Mouse (Mus musculus) E14TG2a.4 (cell line): ENCODE results near the gene Robo4.

Source experiments
- H3K27me3 ChIP-seq: 2 replicates; pipeline ENCODE4 v1.6.1; 2014; ENCODE audit warnings: low read length, control low read depth; ENCODE audit not compliant: insufficient read depth
- H3K36me3 ChIP-seq: 2 replicates; pipeline ENCODE4 v1.6.1; 2014; ENCODE audit warnings: low read length, control low read depth; ENCODE audit not compliant: insufficient read depth
- H3K4me1 ChIP-seq: replicated peaks from 2 replicates; pipeline ENCODE4 v1.6.1; 2014; ENCODE audit warnings: low read depth, low read length, control low read depth
- H3K4me3 ChIP-seq: replicated peaks from 2 replicates; pipeline ENCODE4 v1.5.1; 2014; ENCODE audit warnings: mild to moderate bottlenecking, low read length
- H3K9me3 ChIP-seq: 2 replicates; pipeline ENCODE4 v1.6.1; 2014; ENCODE audit warnings: low read length, control low read depth
- CTCF ChIP-seq: conservative IDR thresholded peaks from 2 replicates; pipeline ENCODE4 v1.5.1; 2014; ENCODE audit warnings: low read length
- NANOG ChIP-seq: IDR thresholded peaks from 2 replicates; pipeline ENCODE4 v1.6.1; 2014; ENCODE audit warnings: borderline replicate concordance, low read length, mixed read lengths
- POU5F1 ChIP-seq: IDR thresholded peaks from 2 replicates; pipeline ENCODE4 v1.6.1; 2014; ENCODE audit warnings: low read length, borderline replicate concordance

Robo4 gene

DNA sequence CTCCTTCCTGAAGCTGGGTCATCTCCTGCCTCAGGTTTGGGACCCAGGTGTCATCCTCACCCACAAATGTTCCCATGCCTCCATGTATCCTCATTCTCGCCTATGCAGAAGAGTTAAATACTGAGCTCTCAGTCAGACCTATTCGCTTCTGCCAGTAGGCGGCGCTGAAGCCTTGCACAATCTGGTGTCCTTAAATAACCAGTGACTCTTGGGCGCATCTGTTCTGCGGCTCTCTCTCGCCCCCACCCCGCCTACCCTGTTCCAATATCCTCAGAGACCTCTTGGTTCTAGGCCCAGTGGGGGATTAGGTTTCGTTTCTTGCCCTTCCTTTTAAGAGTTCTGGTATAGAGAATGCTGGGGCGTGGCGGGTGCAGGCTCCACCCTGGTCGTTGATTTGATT, 28.9 kb downstream of the Robo4 start:
- Histone ChIP-seq H3K9me3 (no peaks in the 10 kb centered on the region), H3K4me3 (no peak overlapping the region), H3K27me3 (peaks cover 93% of the 10 kb centered on the region), H3K4me1 (peaks cover 59% of the 10 kb centered on the region), H3K36me3 (no peaks in the 10 kb centered on the region)
- TF ChIP-seq NANOG, result no peak
- TF ChIP-seq CTCF, result peak; percentile 97
- TF ChIP-seq POU5F1, result no peak

DNA sequence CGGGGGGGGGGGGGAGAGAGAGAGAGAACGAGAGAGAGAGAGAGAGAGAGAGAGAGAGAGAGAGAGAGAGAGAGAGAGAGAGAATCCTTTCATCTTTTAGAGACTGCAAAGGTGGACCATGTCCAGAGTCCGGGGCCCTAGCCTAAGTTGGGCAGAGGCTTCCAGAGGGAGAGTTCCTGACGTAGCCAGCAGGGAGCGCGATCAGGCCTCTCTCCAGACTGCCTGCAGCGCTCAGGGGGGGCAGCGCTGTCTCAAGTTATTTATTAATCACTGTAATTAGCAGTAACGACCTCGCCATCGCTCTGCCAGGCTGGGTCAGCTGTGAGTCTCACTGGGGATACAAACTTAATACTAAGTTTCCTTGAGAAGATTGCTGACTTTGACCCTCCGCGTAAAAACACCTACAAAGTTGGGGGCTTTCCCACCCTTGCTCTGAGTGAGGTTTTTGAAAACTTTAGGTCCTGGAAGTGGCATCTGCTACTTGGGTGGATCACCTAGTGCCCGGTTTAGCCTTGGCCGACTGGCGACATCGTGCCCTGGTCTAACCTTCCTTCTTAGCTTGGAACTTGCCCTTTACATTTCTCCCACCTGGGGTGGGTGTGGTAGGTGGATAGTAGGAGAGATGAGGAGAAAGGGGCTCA, 30.4 kb downstream of the Robo4 start:
- no peak for TF ChIP-seq NANOG
- no peak for TF ChIP-seq POU5F1
- TF ChIP-seq CTCF, result peak; percentile 48
- Histone ChIP-seq H3K36me3 (no peaks in the 10 kb centered on the region), H3K9me3 (no peaks in the 10 kb centered on the region), H3K4me1 (peaks cover 61% of the 10 kb centered on the region), H3K27me3 (peaks cover 91% of the 10 kb centered on the region), H3K4me3 (peak overlapping the region; percentile 73)

DNA sequence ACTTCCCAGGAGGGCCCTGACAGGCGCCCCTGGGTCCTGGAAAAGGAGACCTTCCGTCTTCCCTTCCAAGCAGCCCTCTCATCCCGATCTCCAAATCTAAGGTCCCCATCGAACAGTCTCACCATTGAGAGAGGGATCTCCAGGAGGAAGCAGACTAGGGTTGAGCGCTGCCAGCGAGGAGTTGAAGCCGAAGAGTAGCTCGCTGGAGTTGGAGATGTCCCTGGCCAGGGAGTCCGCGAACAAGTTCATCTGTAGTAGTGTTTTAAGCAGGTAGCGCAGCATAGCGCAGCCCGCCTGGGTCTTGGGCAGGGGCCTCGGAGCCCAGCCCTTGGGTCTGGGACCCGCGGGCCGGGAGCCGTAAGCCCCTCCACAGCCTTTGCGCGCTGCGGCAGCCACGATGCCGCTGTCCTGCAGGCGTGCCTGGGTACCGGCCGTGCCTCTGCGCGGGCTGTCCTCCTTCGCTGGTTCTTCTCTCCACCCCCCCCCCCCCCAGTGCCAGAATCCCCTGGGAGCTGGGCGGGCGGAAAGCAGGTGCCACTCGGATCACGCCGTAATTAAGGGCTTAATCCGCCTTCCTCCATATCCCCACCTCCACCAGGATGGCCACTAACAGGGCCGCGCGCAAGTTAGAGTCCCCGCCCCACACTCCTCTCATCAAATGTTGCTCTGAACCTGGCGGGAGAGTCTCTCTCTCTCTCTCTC, 31.2 kb downstream of the Robo4 start, which contains the start of gene Robo3:
Robo3 (minus strand) TSS at position 527 of the 702 bp plus-strand sequence.
- Histone ChIP-seq H3K9me3 (no peaks in the 10 kb centered on the region), H3K36me3 (no peaks in the 10 kb centered on the region), H3K4me1 (peaks cover 56% of the 10 kb centered on the region), H3K4me3 (peak within 1 kb of the TSS; percentile 73), H3K27me3 (peaks cover 84% of the 10 kb centered on the region)
- no peak for TF ChIP-seq NANOG
- no peak for TF ChIP-seq CTCF
- no peak for TF ChIP-seq POU5F1

DNA sequence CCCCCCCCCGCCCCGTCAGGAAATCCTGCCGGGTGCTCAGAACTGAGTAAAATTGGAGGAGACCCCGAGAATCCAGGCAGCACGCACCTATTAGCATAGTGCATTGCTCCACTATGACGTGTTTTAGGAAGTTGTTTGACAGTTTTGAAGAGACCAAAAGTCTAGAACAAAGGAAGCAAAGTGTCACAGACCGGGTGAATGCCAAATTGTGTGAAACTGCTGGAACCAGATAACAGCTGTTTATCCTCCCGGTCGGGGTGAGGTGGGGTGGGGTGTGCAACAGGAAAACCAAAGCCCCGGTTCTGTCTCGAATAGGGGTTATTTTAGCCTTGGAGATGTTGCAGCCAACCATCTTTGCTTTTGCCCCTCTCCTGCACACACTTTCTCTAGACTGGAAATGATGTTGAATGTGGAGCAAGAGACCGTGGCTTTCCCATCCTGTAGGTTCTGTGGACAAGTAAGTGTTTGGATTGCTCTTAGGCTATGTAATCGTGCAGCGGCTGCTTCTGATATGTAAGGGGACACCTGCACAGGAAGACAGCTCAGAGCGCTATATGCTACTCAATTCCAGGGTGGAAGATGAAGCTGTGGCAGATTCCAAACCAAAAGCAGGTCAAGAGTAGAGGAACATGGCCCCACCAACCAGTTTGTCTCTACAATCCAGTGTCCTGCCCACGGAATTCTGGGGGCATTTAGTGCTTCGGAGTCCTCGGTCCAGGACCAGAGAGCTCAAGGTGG, 32.3 kb downstream of the Robo4 start:
- peaks cover 53% of the 10 kb centered on the region for H3K4me1 ChIP-seq
- TF ChIP-seq POU5F1, result no peak
- no peak for TF ChIP-seq NANOG
- TF ChIP-seq CTCF, result no peak
- peaks cover 80% of the 10 kb centered on the region for H3K27me3 ChIP-seq
- H3K4me3 ChIP-seq, result no peak overlapping the region
- no peaks in the 10 kb centered on the region for H3K36me3 ChIP-seq
- no peaks in the 10 kb centered on the region for H3K9me3 ChIP-seq

DNA sequence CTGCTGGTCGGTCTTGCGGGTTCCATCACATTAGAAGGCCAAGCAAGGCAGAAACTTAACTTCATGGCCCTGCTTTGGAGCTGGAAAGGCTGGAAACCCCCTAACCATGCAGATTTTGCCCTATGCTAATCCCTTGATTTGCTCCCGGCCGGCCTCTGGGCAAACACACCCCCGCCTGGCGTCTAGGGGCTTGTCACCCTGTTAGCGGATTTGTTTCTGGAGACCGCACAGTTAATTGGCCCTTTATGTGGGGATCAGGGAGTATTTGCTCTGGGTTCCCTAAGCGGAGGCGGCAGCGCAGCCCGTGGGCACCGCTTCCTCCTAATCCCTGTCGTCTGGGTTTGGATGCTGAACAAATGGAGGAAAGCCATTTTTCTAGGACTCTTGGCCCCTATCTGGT, 33.2 kb downstream of the Robo4 start:
- H3K4me3 ChIP-seq, result peak overlapping the region; percentile 48
- no peaks in the 10 kb centered on the region for H3K36me3 ChIP-seq
- H3K27me3 ChIP-seq, result peaks cover 72% of the 10 kb centered on the region
- TF ChIP-seq NANOG (no peak), POU5F1 (no peak), CTCF (no peak)
- no peaks in the 10 kb centered on the region for H3K9me3 ChIP-seq
- peaks cover 44% of the 10 kb centered on the region for H3K4me1 ChIP-seq

DNA sequence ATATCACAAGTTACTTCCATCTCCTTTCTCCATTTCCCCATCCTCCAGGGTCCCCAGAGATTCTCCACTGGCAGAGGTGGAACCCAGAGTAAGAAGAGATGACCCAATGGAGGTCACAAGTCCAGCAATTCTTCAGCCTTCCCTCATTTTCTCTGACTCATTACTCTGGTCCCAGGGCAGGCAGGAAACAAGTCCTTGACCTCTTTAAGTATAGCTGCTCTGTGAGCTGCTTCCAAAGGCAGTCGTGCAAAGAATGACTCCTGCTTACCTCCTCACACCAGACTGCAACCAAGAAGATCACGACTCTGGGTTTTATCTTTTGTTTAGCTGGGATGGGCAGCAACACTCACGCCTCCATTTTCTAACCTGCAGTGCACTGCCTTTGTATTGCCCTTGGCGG, 33.9 kb downstream of the Robo4 start:
- TF ChIP-seq NANOG (no peak), CTCF (no peak), POU5F1 (no peak)

DNA sequence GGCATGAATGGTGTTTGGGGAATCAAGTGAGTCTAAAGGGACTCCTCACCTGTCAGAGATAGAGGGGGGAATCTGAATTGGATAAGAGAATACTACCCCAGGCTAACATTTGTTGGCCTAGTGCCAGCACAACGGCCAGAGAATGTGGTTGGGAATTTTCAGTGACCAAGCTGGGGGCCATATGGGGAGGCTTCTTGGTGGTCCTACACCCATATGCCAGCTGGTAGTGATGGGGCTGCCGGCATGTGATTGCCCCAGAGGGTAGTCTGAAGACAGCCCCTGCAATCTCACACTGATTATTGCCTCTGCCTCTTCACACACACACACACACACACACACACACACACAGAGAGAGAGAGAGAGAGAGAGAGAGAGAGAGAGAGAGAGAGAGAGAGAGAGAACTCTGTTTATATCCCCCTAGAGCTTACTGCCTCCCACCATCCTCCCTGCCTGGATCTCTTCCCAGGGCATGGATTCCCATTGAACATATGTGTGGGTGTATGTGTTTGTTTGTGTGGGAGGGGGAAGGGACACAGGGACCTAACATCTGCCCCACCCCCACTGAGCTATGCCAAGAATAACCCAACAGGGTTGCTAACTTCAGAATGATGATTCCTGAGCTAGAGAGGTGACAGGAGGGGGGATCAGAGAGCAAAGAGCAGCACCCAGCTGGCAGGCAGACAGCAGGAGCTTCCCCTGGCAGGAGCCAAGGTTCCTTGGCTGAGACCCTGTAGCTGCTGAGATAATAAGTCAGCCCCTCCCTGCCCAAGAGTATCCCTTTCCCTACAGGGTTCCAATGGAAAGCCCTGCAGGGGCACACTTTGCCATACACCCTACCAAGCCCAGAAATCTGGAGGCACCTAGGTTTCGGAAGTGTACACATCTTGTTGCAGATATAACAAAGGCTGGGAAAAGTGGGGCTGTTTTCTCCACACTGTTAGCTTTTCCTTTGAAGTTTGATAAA, 36.4 kb downstream of the Robo4 start:
- Histone ChIP-seq H3K9me3 (no peaks in the 10 kb centered on the region), H3K4me3 (no peak overlapping the region), H3K36me3 (no peaks in the 10 kb centered on the region), H3K4me1 (peaks cover 26% of the 10 kb centered on the region), H3K27me3 (peaks cover 42% of the 10 kb centered on the region)
- TF ChIP-seq CTCF, result no peak
- TF ChIP-seq NANOG, result no peak
- TF ChIP-seq POU5F1, result no peak

More for the DNA sequence above, 33.9 kb downstream of the Robo4 start:
- H3K4me3 ChIP-seq, result no peak overlapping the region
- H3K4me1 ChIP-seq, result peaks cover 44% of the 10 kb centered on the region
- no peaks in the 10 kb centered on the region for H3K36me3 ChIP-seq
- H3K27me3 ChIP-seq, result peaks cover 67% of the 10 kb centered on the region
- H3K9me3 ChIP-seq, result no peaks in the 10 kb centered on the region
